Mouse (Mus musculus) ES-E14 (cell line): ENCODE measurements around the gene Aox1.

ENCODE experiments used
- CHD2 ChIP-seq: IDR thresholded peaks from 2 replicates; pipeline ENCODE4 v1.6.1; 2014; ENCODE audit warnings: mild to moderate bottlenecking, low read depth, low read length, inconsistent platforms
- MAFK ChIP-seq: IDR thresholded peaks from 2 replicates; pipeline ENCODE4 v1.6.1; 2014; ENCODE audit warnings: mild to moderate bottlenecking, low read depth, low read length, inconsistent platforms; ENCODE audit not compliant: insufficient read depth
- ZC3H11A ChIP-seq: IDR thresholded peaks from 2 replicates; pipeline ENCODE4 v1.6.1; 2012; ENCODE audit warnings: low read depth, mild to moderate bottlenecking, inconsistent platforms, low read length, borderline replicate concordance

DNA sequence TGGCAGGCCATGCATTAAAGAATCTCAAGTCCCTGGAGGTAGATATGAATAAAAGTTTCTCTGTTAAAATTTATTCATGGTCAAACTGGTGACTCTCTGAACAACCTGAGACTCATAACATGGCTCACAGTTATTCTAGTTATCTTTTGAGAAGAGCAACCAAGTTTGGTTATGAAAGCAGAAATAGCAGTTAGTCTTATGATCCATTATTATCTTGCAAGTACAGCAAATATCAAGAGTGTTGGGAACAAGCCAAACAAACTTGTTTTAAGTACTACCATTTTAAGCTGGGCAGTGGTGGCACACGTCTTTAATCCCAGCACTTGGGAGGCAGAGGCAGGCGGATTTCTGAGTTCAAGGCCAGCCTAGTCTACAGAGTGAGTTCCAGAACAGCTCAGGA lies 38.5 kb upstream of the Aox1 start:
- TF ChIP-seq ZC3H11A (no peak), MAFK (no peak), CHD2 (no peak)
